Mouse (Mus musculus): ENCODE measurements around the gene Tmprss13.

- no peak for TF ChIP-seq POLR2A (IDR thresholded peaks at IDR 0.05; ENCODE audit: low read depth, low read length)
- no peak for TF ChIP-seq CTCF (IDR thresholded peaks at IDR 0.05; ENCODE audit: borderline replicate concordance, insufficient read depth, low read length)
These were observed 49.5 kb downstream of the Tmprss13 start for GRCm38 (mm10) chr9:45368341-45368901.

All from embryonic fibroblast, embryonic 13.5 days (primary cell).